Mouse (Mus musculus) heart, adult 8-10 months (tissue): ENCODE measurements around the gene Olfml1. TPM values are rescaled to one million over a fixed set of nuclear protein-coding genes. Genes with fewer than 3 reads are reported as not detected.

Experiments used
- DNase-seq: peaks from one replicate; pipeline ENCODE4 v3.0.0; 2022; ENCODE audit warnings: low spot score
- total RNA-seq, 4 experiments: library from RNA; stranded (reverse); gene quantifications; 2 replicates each; pipeline ENCODE4 v1.2.4; 2022

The Olfml1 gene
- total RNA-seq, 4 experiments from 2014 or later: 2.7 to 5.3 (median 4.5) TPM

GRCm38 (mm10) chr7:107594857-107595402 lies 27.7 kb downstream of the Olfml1 start, which contains the start of gene Ppfibp2:
TSS of gene Ppfibp2 (plus strand) at chr7:107595207.
- peak; percentile 90 for DNase-seq

- no peak for DNase-seq
These were observed 28.2 kb downstream of the Olfml1 start for GRCm38 (mm10) chr7:107595426-107595825.

- no peak for DNase-seq
These were observed 29.5 kb downstream of the Olfml1 start for GRCm38 (mm10) chr7:107596753-107597152.

- DNase-seq: no peak
These were observed 30.7 kb downstream of the Olfml1 start for GRCm38 (mm10) chr7:107597956-107598355.

- no peak for DNase-seq
These were observed 33.4 kb downstream of the Olfml1 start for GRCm38 (mm10) chr7:107600651-107601050.

- no peak for DNase-seq
These were observed 35.3 kb downstream of the Olfml1 start for GRCm38 (mm10) chr7:107602505-107602904.

- no peak for DNase-seq
These were observed 35.7 kb downstream of the Olfml1 start for GRCm38 (mm10) chr7:107602913-107603312.

GRCm38 (mm10) chr7:107607766-107608165 lies 40.5 kb downstream of the Olfml1 start:
- no peak for DNase-seq

GRCm38 (mm10) chr7:107609622-107610255 lies 42.5 kb downstream of the Olfml1 start:
- DNase-seq: no peak

GRCm38 (mm10) chr7:107610880-107611279 lies 43.6 kb downstream of the Olfml1 start:
- DNase-seq: no peak

- no peak for DNase-seq
These were observed 51.1 kb downstream of the Olfml1 start for GRCm38 (mm10) chr7:107618028-107618992.

- DNase-seq: no peak
These were observed 52.0 kb downstream of the Olfml1 start for GRCm38 (mm10) chr7:107619225-107619624.

GRCm38 (mm10) chr7:107620137-107620536 lies 52.9 kb downstream of the Olfml1 start:
- DNase-seq: no peak

GRCm38 (mm10) chr7:107624432-107624831 lies 57.2 kb downstream of the Olfml1 start:
- DNase-seq: no peak

- DNase-seq: no peak
These were observed 57.8 kb downstream of the Olfml1 start, which contains the start of gene 5330417H12Rik for GRCm38 (mm10) chr7:107625061-107625460. TSS of gene 5330417H12Rik (minus strand) at chr7:107625161.

- no peak for DNase-seq
These were observed 58.5 kb downstream of the Olfml1 start for GRCm38 (mm10) chr7:107625781-107626180.

GRCm38 (mm10) chr7:107628383-107628782 lies 61.1 kb downstream of the Olfml1 start:
- DNase-seq: no peak

GRCm38 (mm10) chr7:107633201-107633600 lies 66.0 kb downstream of the Olfml1 start:
- no peak for DNase-seq

GRCm38 (mm10) chr7:107637398-107637797 lies 70.2 kb downstream of the Olfml1 start:
- DNase-seq: no peak

- DNase-seq: no peak
These were observed 70.8 kb downstream of the Olfml1 start for GRCm38 (mm10) chr7:107638026-107638425.
